Mouse (Mus musculus) E14TG2a.4 (cell line): ENCODE measurements around the gene Phactr1.

Source experiments
- H3K27me3 ChIP-seq: 2 replicates; pipeline ENCODE4 v1.6.1; 2014; ENCODE audit warnings: low read length, control low read depth; ENCODE audit not compliant: insufficient read depth
- H3K36me3 ChIP-seq: 2 replicates; pipeline ENCODE4 v1.6.1; 2014; ENCODE audit warnings: low read length, control low read depth; ENCODE audit not compliant: insufficient read depth
- H3K4me1 ChIP-seq: replicated peaks from 2 replicates; pipeline ENCODE4 v1.6.1; 2014; ENCODE audit warnings: low read depth, low read length, control low read depth
- H3K4me3 ChIP-seq: replicated peaks from 2 replicates; pipeline ENCODE4 v1.5.1; 2014; ENCODE audit warnings: mild to moderate bottlenecking, low read length
- H3K9me3 ChIP-seq: 2 replicates; pipeline ENCODE4 v1.6.1; 2014; ENCODE audit warnings: low read length, control low read depth
- CTCF ChIP-seq: conservative IDR thresholded peaks from 2 replicates; pipeline ENCODE4 v1.5.1; 2014; ENCODE audit warnings: low read length
- NANOG ChIP-seq: IDR thresholded peaks from 2 replicates; pipeline ENCODE4 v1.6.1; 2014; ENCODE audit warnings: borderline replicate concordance, low read length, mixed read lengths
- POU5F1 ChIP-seq: IDR thresholded peaks from 2 replicates; pipeline ENCODE4 v1.6.1; 2014; ENCODE audit warnings: low read length, borderline replicate concordance

Gene Phactr1

GRCm38 (mm10) chr13:42974506-42974905 lies 294.1 kb downstream of the Phactr1 start:
- TF ChIP-seq NANOG (no peak), POU5F1 (no peak), CTCF (no peak)
- Histone ChIP-seq H3K36me3 (no peaks in the 10 kb centered on the region), H3K4me1 (no peaks in the 10 kb centered on the region), H3K4me3 (no peak overlapping the region), H3K27me3 (no peaks in the 10 kb centered on the region), H3K9me3 (peaks cover 17% of the 10 kb centered on the region)

- Histone ChIP-seq H3K27me3 (no peaks in the 10 kb centered on the region), H3K4me3 (no peak overlapping the region), H3K36me3 (no peaks in the 10 kb centered on the region), H3K9me3 (peaks cover 17% of the 10 kb centered on the region), H3K4me1 (peaks cover 2% of the 10 kb centered on the region; the same call in 1 of the 2 replicates)
- no peak for TF ChIP-seq POU5F1
- TF ChIP-seq NANOG: no peak
- TF ChIP-seq CTCF: no peak
Observed at GRCm38 (mm10) chr13:42976144-42976543, 295.7 kb downstream of the Phactr1 start.

GRCm38 (mm10) chr13:42976967-42977366 lies 296.5 kb downstream of the Phactr1 start:
- no peak for TF ChIP-seq CTCF
- TF ChIP-seq NANOG: no peak
- no peak for TF ChIP-seq POU5F1
- Histone ChIP-seq H3K4me1 (peaks cover 7% of the 10 kb centered on the region), H3K4me3 (no peak overlapping the region)

GRCm38 (mm10) chr13:42980581-42980980 lies 300.2 kb downstream of the Phactr1 start:
- Histone ChIP-seq H3K36me3 (no peaks in the 10 kb centered on the region), H3K9me3 (peaks cover 17% of the 10 kb centered on the region), H3K4me1 (peaks cover 7% of the 10 kb centered on the region), H3K4me3 (no peak overlapping the region), H3K27me3 (no peaks in the 10 kb centered on the region)
- TF ChIP-seq POU5F1 (no peak), NANOG (no peak), CTCF (no peak)

More at GRCm38 (mm10) chr13:42976967-42977366, 296.5 kb downstream of the Phactr1 start:
- no peaks in the 10 kb centered on the region for H3K27me3 ChIP-seq
- peaks cover 17% of the 10 kb centered on the region for H3K9me3 ChIP-seq
- no peaks in the 10 kb centered on the region for H3K36me3 ChIP-seq

- Histone ChIP-seq H3K9me3 (peaks cover 14% of the 10 kb centered on the region), H3K4me3 (no peak overlapping the region), H3K4me1 (peaks cover 7% of the 10 kb centered on the region), H3K27me3 (no peaks in the 10 kb centered on the region), H3K36me3 (no peaks in the 10 kb centered on the region)
- TF ChIP-seq POU5F1 (no peak), NANOG (no peak), CTCF (no peak)
Observed at GRCm38 (mm10) chr13:42982646-42983045, 302.2 kb downstream of the Phactr1 start.

- Histone ChIP-seq H3K27me3 (no peaks in the 10 kb centered on the region; the same call in 1 of the 2 replicates), H3K9me3 (peaks cover 4% of the 10 kb centered on the region; the same call in 1 of the 2 replicates), H3K4me3 (no peak overlapping the region), H3K36me3 (no peaks in the 10 kb centered on the region), H3K4me1 (peaks cover 14% of the 10 kb centered on the region)
- TF ChIP-seq NANOG: no peak
- no peak for TF ChIP-seq POU5F1
- TF ChIP-seq CTCF: no peak
Observed at GRCm38 (mm10) chr13:42985806-42986205, 305.4 kb downstream of the Phactr1 start.

- Histone ChIP-seq H3K4me1 (peaks cover 7% of the 10 kb centered on the region; the same call in 1 of the 2 replicates), H3K36me3 (no peaks in the 10 kb centered on the region), H3K4me3 (no peak overlapping the region), H3K9me3 (peaks cover 4% of the 10 kb centered on the region; the same call in 1 of the 2 replicates), H3K27me3 (no peaks in the 10 kb centered on the region; the same call in 1 of the 2 replicates)
- no peak for TF ChIP-seq POU5F1
- TF ChIP-seq CTCF: no peak
- no peak for TF ChIP-seq NANOG
Observed at GRCm38 (mm10) chr13:42987931-42988579, 307.6 kb downstream of the Phactr1 start.

GRCm38 (mm10) chr13:42989481-42989880 lies 309.1 kb downstream of the Phactr1 start:
- no peak for TF ChIP-seq POU5F1
- no peak for TF ChIP-seq CTCF
- TF ChIP-seq NANOG: no peak
- Histone ChIP-seq H3K9me3 (peaks cover 4% of the 10 kb centered on the region; the same call in 1 of the 2 replicates), H3K36me3 (no peaks in the 10 kb centered on the region), H3K27me3 (no peaks in the 10 kb centered on the region; the same call in 1 of the 2 replicates), H3K4me1 (peaks cover 7% of the 10 kb centered on the region; the same call in 1 of the 2 replicates), H3K4me3 (no peak overlapping the region)

GRCm38 (mm10) chr13:42990051-42990450 lies 309.6 kb downstream of the Phactr1 start:
- peaks cover 4% of the 10 kb centered on the region; the same call in 1 of the 2 replicates for H3K9me3 ChIP-seq
- H3K4me1 ChIP-seq: peaks cover 7% of the 10 kb centered on the region; the same call in 1 of the 2 replicates
- H3K36me3 ChIP-seq: no peaks in the 10 kb centered on the region
- no peaks in the 10 kb centered on the region; the same call in 1 of the 2 replicates for H3K27me3 ChIP-seq
- TF ChIP-seq NANOG: no peak
- TF ChIP-seq CTCF: no peak
- no peak for TF ChIP-seq POU5F1
- no peak overlapping the region for H3K4me3 ChIP-seq
